Mouse (Mus musculus) intestine, embryonic 15.5 days (tissue): ENCODE measurements around the gene Srd5a2. TPM values are rescaled to one million over a fixed set of nuclear protein-coding genes. Genes with fewer than 3 reads are reported as not detected.
"Not testable (repeated sequence)": the region's sequence is repeated elsewhere in the genome, so short reads cannot be mapped to it uniquely, and the experiment has no call there.

Experiments
- ATAC-seq: fragments of 200-750 bp; cut with Nextera tagmentation; 2 replicates; pipeline ENCODE4 v1.8.0; 2017; ENCODE audit warnings: moderate TSS enrichment, moderate library complexity
- H3K27ac ChIP-seq: fragments of 300-500 bp; sonication (generic); 2 replicates; pipeline ENCODE4 v1.5.1; 2015; ENCODE audit warnings: mild to moderate bottlenecking, inconsistent platforms
- H3K27me3 ChIP-seq: fragments of 300-500 bp; sonication (generic); replicated peaks from 2 replicates; pipeline ENCODE4 v1.6.1; 2015; ENCODE audit warnings: inconsistent platforms
- H3K36me3 ChIP-seq: fragments of 300-500 bp; sonication (generic); 2 replicates; pipeline ENCODE4 v1.6.1; 2015; ENCODE audit warnings: inconsistent platforms
- H3K4me1 ChIP-seq: fragments of 300-500 bp; sonication (generic); replicated peaks from 2 replicates; pipeline ENCODE4 v1.6.1; 2015; ENCODE audit warnings: inconsistent platforms
- H3K4me2 ChIP-seq: fragments of 300-500 bp; sonication (generic); replicated peaks from 2 replicates; pipeline ENCODE4 v1.6.1; 2015; ENCODE audit warnings: mild to moderate bottlenecking, inconsistent platforms
- H3K4me3 ChIP-seq: fragments of 300-500 bp; sonication (generic); replicated peaks from 2 replicates; pipeline ENCODE4 v1.5.1; 2015; ENCODE audit warnings: inconsistent platforms
- H3K9ac ChIP-seq: fragments of 300-500 bp; sonication (generic); 2 replicates; pipeline ENCODE4 v1.6.1; 2015; ENCODE audit warnings: inconsistent platforms
- H3K9me3 ChIP-seq: fragments of 300-500 bp; sonication (generic); 2 replicates; pipeline ENCODE4 v1.6.1; 2016; ENCODE audit warnings: inconsistent platforms
- WGBS: fragments of 180-500 bp; shearing (Covaris S2); methylation state at CpG from one replicate; pipeline ENCODE4 v1.1.7; 2015; 5-methylcytosine and 5-hydroxymethylcytosine counted together
- polyA plus RNA-seq: library from polyadenylated mRNA; unstranded; fragments of >200 nt; fragmentation: Nextera tagmentation; extraction: Ambion mirVana; gene quantifications from 2 replicates; pipeline ENCODE4 v1.2.1, GENCODE M21; 2015

Srd5a2 gene
- 0.10 and 0.36 TPM in 2 replicates for polyA plus RNA-seq

GRCm38 (mm10) chr17:74047210-74048082 is at the start of gene Srd5a2:
TSS of gene Srd5a2 (minus strand) at chr17:74047916.
- ATAC-seq = no peak
- WGBS = 2% methylated on average over 45 of the region's 45 CpGs
- no peak within 1 kb of the TSS for H3K27ac ChIP-seq
- no peaks in the 10 kb centered on the region for H3K9me3 ChIP-seq
- H3K4me3 ChIP-seq = peak within 1 kb of the TSS; percentile 17
- H3K4me1 ChIP-seq = 0 out of 2 replicates have a peak, but pooled peaks cover 9% of the 10 kb centered on the region
- H3K36me3 ChIP-seq = no peaks in the 10 kb centered on the region
- peak within 1 kb of the TSS; percentile 55 for H3K4me2 ChIP-seq
- no peak within 1 kb of the TSS for H3K9ac ChIP-seq
- peaks cover 39% of the 10 kb centered on the region for H3K27me3 ChIP-seq

GRCm38 (mm10) chr17:74088886-74089678 is 41.4 kb upstream of the Srd5a2 start:
- Histone ChIP-seq H3K4me1 (no peaks in the 10 kb centered on the region), H3K27ac (no peak overlapping the region), H3K9ac (no peak overlapping the region), H3K9me3 (no peaks in the 10 kb centered on the region), H3K36me3 (no peaks in the 10 kb centered on the region), H3K4me3 (no peak overlapping the region), H3K27me3 (no peaks in the 10 kb centered on the region), H3K4me2 (no peak overlapping the region)
- 57% methylated on average over 5 of the region's 5 CpGs for whole genome bisulfite sequencing
- ATAC-seq = peak; percentile 36; the same call in 1 of the 2 replicates

DNA sequence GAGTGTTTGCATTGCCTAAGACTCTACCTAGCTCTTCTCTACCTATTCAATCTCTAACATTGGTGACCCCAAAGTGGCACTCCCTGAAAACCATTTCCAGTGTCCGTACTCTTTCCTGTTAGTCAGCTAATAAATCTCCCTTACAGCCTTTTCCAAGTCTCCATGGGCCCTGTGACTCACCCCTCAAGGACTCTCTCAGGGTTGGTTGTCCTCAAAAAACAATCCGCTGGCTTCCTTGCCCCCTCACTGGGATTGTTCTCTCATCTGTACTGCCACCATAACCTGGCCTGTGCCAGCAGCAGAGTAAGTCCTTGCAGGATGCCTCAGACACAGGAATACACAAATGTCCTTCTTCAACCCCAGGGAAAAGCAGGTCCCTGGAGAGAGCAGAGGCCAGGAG is 40.3 kb upstream of the Srd5a2 start:
- Histone ChIP-seq H3K9ac (no peak overlapping the region), H3K4me2 (no peak overlapping the region), H3K9me3 (no peaks in the 10 kb centered on the region), H3K27ac (no peak overlapping the region), H3K27me3 (no peaks in the 10 kb centered on the region), H3K4me3 (no peak overlapping the region), H3K4me1 (no peaks in the 10 kb centered on the region), H3K36me3 (no peaks in the 10 kb centered on the region)
- ATAC-seq = no peak
- 85% methylated on average over 2 of the region's 2 CpGs for WGBS

GRCm38 (mm10) chr17:74083370-74083769 is 35.7 kb upstream of the Srd5a2 start:
- ATAC-seq = no peak
- 70% methylated on average over 4 of the region's 4 CpGs for WGBS

DNA sequence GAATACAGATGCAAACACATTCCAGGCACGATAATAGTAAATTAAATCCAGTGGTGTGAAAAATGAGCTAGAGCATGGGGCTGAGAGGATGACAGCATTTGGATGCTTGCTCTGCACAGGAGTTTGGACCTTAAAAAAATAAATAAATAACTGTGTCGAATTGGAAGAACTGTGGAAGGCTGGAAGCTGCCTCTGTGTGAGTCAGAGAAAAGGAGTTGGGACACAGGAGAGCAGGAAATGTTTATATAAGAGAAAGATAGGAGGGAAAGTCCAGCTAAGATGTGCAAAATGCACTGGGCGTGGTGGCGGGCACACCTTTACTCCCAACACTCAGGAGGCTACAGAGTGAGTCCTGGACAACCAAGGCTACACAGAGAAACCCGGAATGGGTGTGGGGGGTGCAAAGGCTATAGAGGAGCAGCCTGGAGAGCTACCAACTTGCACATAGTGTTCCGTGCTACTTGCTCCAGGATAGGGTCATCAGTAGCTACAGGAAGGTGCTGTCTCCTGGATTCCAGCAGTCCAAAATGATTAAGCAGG is 32.4 kb upstream of the Srd5a2 start:
- Histone ChIP-seq H3K4me2 (no peak overlapping the region), H3K27ac (no peak overlapping the region), H3K4me1 (no peaks in the 10 kb centered on the region), H3K36me3 (no peaks in the 10 kb centered on the region), H3K4me3 (no peak overlapping the region), H3K27me3 (no peaks in the 10 kb centered on the region), H3K9me3 (no peaks in the 10 kb centered on the region), H3K9ac (no peak overlapping the region)
- peak; percentile 86 for ATAC-seq
- 68% methylated on average over 6 of the region's 6 CpGs for WGBS

More at GRCm38 (mm10) chr17:74083370-74083769, 35.7 kb upstream of the Srd5a2 start:
- Histone ChIP-seq H3K4me2 (no peak overlapping the region), H3K27me3 (no peaks in the 10 kb centered on the region), H3K9me3 (no peaks in the 10 kb centered on the region), H3K4me1 (no peaks in the 10 kb centered on the region), H3K9ac (no peak overlapping the region), H3K4me3 (no peak overlapping the region), H3K36me3 (no peaks in the 10 kb centered on the region), H3K27ac (no peak overlapping the region)

DNA sequence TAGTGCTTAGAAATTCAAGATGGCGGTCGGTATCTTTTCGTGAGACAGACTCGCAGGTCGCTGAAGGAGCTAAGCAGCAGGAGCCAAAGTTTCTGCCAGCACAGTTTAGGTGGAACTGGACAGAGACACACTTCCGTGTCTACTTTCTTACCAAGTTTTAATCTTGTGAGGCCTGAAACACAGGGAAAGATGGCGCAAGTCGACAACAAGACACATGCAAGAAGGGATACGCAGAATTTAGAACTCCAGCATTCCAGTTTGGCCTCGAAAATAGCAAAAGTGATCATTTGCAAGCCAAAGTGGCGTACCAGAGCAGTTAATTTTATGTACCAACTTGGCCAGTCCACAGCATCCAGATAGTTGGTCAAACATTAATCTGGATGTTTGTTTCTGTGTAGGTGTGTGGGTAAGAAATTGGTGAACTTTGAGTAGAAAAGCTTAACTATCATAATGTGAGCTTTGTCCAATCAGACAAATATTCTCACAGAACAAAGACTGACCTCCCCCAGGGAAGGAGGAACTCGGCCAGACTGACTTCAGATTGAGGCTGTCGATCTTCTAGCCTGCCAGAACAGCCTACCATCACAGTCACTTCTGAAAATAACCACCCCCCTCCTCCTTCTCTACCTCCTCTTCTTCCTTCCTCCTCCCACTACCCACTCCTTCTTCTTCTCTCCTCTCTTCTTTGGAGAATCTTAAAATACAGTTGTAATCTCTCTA is 31.2 kb upstream of the Srd5a2 start:
- no peaks in the 10 kb centered on the region for H3K27me3 ChIP-seq
- no peak overlapping the region for H3K9ac ChIP-seq
- no peak overlapping the region for H3K27ac ChIP-seq
- H3K4me1 ChIP-seq = no peaks in the 10 kb centered on the region
- no peaks in the 10 kb centered on the region for H3K9me3 ChIP-seq
- no peak; the same call in 1 of the 2 replicates for ATAC-seq
- H3K36me3 ChIP-seq = no peaks in the 10 kb centered on the region
- WGBS = 82% methylated on average over 13 of the region's 13 CpGs
- no peak overlapping the region for H3K4me3 ChIP-seq
- no peak overlapping the region for H3K4me2 ChIP-seq

DNA sequence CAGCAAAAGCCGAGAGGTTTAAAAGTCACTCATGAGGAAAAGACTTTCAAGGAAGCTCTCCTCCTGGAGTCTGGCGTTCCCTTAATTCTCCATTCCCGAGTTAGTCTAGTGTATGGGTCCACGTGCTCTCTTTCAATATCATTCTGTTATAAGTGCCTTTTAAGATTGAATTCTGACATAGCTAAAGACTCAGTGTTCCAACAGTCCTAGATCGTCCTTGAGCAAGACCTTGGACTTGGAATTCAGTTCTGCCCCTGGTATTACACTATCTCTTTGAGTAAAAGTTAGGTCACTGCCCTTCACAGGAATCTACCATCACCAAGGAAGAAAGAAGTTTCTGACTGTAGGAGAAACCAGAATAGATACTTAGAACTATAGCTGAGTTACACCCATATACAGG is 25.4 kb upstream of the Srd5a2 start:
- not testable (repeated sequence) for H3K4me3 ChIP-seq, H3K27me3 ChIP-seq, H3K9me3 ChIP-seq, H3K9ac ChIP-seq, ATAC-seq, H3K4me1 ChIP-seq, H3K36me3 ChIP-seq, H3K27ac ChIP-seq, H3K4me2 ChIP-seq
- 85% methylated on average over 5 of the region's 5 CpGs for WGBS

- not testable (repeated sequence) for ATAC-seq, H3K27ac ChIP-seq, H3K4me1 ChIP-seq, H3K9ac ChIP-seq, H3K9me3 ChIP-seq, H3K27me3 ChIP-seq, H3K36me3 ChIP-seq, H3K4me2 ChIP-seq, H3K4me3 ChIP-seq
- 91% methylated on average over 5 of the region's 5 CpGs for WGBS
These were observed 15.0 kb upstream of the Srd5a2 start for GRCm38 (mm10) chr17:74062763-74063162.

GRCm38 (mm10) chr17:74048229-74048816 is 607 bp upstream of the Srd5a2 start:
- no peak for ATAC-seq
- peak overlapping the region; percentile 55 for H3K4me2 ChIP-seq
- H3K9ac ChIP-seq = no peak overlapping the region
- 2% methylated on average over 19 of the region's 19 CpGs for WGBS
- H3K27me3 ChIP-seq = peaks cover 39% of the 10 kb centered on the region
- H3K4me1 ChIP-seq = 0 out of 2 replicates have a peak, but pooled peaks cover 9% of the 10 kb centered on the region
- H3K36me3 ChIP-seq = no peaks in the 10 kb centered on the region
- no peak overlapping the region for H3K27ac ChIP-seq
- no peaks in the 10 kb centered on the region for H3K9me3 ChIP-seq
- H3K4me3 ChIP-seq = peak overlapping the region; percentile 17; the same call in 1 of the 2 replicates

DNA sequence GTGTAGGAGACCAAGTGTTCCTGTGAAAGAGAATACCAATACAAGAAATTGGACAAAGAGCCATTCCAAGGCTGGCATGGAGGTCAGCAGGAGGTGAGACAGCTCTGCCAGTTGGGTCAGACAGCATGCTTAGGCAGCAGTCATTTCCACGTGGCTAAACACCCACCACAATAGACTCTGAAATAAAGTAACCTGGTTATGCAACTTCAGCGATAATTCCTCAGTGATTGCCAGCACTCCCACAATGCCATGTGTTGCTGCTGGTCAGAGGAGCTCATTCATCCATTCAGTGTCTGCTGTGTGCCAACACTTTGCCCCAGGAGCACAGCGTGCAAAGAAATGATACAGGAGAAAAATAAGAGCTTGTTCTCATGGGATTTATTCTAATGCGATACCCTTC is 4.0 kb downstream of the Srd5a2 start:
- no peak for ATAC-seq
- no peak overlapping the region for H3K9ac ChIP-seq
- H3K27ac ChIP-seq = no peak overlapping the region
- no peaks in the 10 kb centered on the region for H3K36me3 ChIP-seq
- WGBS = 79% methylated on average over 4 of the region's 4 CpGs
- H3K27me3 ChIP-seq = peaks cover 26% of the 10 kb centered on the region
- H3K9me3 ChIP-seq = no peaks in the 10 kb centered on the region
- no peak overlapping the region for H3K4me2 ChIP-seq
- 0 out of 2 replicates have a peak, but pooled peaks cover 9% of the 10 kb centered on the region for H3K4me1 ChIP-seq
- no peak overlapping the region for H3K4me3 ChIP-seq

DNA sequence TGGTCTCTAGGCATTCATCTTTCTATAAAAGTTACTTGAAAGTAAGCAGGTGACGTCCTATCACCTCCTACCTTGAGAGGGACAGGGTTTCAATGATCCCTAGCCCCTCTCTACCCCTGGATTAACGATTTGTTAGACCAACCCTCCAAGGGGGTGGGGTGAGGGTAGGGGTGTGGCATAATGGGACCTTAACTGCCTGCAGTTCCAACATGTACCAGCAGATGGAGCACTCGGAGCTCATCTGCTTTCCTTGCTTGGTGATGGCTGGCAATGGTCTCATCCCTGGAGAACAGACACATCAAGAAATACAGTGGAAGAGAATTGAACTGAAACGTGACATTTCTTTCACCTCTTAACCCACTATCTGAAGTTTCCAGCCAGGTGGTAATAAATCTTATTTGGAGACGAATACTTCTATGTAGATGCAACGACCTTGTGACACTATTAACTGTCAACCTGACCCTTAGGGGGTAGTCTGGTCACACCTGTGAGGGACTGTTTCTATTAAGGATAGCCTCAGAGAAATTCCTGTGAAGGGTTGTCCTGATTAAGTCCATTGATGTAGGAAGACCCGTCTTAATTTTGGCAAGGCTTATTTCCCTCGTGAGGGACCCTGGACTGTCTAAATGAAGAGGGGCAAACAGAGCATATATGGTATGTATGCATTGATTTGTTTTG is 27.1 kb downstream of the Srd5a2 start:
- Histone ChIP-seq H3K4me1 (no peaks in the 10 kb centered on the region), H3K27me3 (no peaks in the 10 kb centered on the region), H3K27ac (no peak overlapping the region), H3K4me2 (no peak overlapping the region), H3K9ac (no peak overlapping the region), H3K36me3 (no peaks in the 10 kb centered on the region), H3K4me3 (no peak overlapping the region), H3K9me3 (no peaks in the 10 kb centered on the region)
- ATAC-seq = peak; percentile 81
- 34% methylated on average over 8 of the region's 8 CpGs for WGBS
